Mouse (Mus musculus) CH12.LX (cell line): ENCODE data around the gene Ehd2.

Experiments
- CTCF ChIP-seq, 2 experiments: IDR thresholded peaks in 1 of 2; conservative IDR thresholded peaks in 1 of 2; 2 replicates each; pipeline ENCODE4 v1.5.1; 2011 to 2012; ENCODE audit warnings: low read depth in 2 of 2, low read length in 2 of 2, improper control_type of control experiment in 1 of 2, inconsistent platforms in 1 of 2, mild to moderate bottlenecking in 1 of 2, moderate library complexity in 1 of 2
- ELF1 ChIP-seq: IDR thresholded peaks from 2 replicates; pipeline ENCODE4 v1.6.1; 2014; ENCODE audit warnings: low read depth, mild to moderate bottlenecking, inconsistent platforms, low read length, improper control_type of control experiment
- ETS1 ChIP-seq: conservative IDR thresholded peaks from 2 replicates; pipeline ENCODE4 v1.6.1; 2012; ENCODE audit warnings: low read depth, mild to moderate bottlenecking, inconsistent platforms, low read length, improper control_type of control experiment, moderate library complexity
- GABPA ChIP-seq: IDR thresholded peaks from 2 replicates; pipeline ENCODE4 v1.6.1; 2012; ENCODE audit warnings: low read depth, low read length, improper control_type of control experiment, inconsistent platforms; ENCODE audit not compliant: insufficient replicate concordance
- MAX ChIP-seq: IDR thresholded peaks from 2 replicates; pipeline ENCODE4 v1.6.1; 2011; ENCODE audit warnings: low read length, improper control_type of control experiment
- MYC ChIP-seq: IDR thresholded peaks from 2 replicates; pipeline ENCODE4 v1.6.1; 2011; ENCODE audit warnings: low read depth, mild to moderate bottlenecking, improper control_type of control experiment, low read length
- PAX5 ChIP-seq: IDR thresholded peaks from 2 replicates; pipeline ENCODE4 v1.6.1; 2012; ENCODE audit warnings: low read length, inconsistent platforms, mixed read lengths
- POLR2A ChIP-seq: IDR thresholded peaks from 2 replicates; pipeline ENCODE4 v1.6.1; 2011; ENCODE audit warnings: low read depth, mild to moderate bottlenecking, improper control_type of control experiment, low read length
- RAD21 ChIP-seq: IDR thresholded peaks from 2 replicates; pipeline ENCODE4 v1.6.1; 2011; ENCODE audit warnings: low read depth, mild to moderate bottlenecking, low read length, improper control_type of control experiment, moderate library complexity
- RCOR1 ChIP-seq: conservative IDR thresholded peaks from 2 replicates; pipeline ENCODE4 v1.6.1; 2012; ENCODE audit warnings: low read depth, mild to moderate bottlenecking, inconsistent platforms, low read length, improper control_type of control experiment
- SMC3 ChIP-seq: IDR thresholded peaks from 2 replicates; pipeline ENCODE4 v1.6.1; 2011; ENCODE audit warnings: low read depth, low read length, improper control_type of control experiment
- ZMIZ1 ChIP-seq: IDR thresholded peaks from 2 replicates; pipeline ENCODE4 v1.6.1; 2012; ENCODE audit warnings: low read depth, mild to moderate bottlenecking, inconsistent platforms, low read length, improper control_type of control experiment
- ZNF384 ChIP-seq: IDR thresholded peaks from 2 replicates; pipeline ENCODE4 v1.6.1; 2012; ENCODE audit warnings: low read depth, low read length, improper control_type of control experiment, inconsistent platforms

DNA sequence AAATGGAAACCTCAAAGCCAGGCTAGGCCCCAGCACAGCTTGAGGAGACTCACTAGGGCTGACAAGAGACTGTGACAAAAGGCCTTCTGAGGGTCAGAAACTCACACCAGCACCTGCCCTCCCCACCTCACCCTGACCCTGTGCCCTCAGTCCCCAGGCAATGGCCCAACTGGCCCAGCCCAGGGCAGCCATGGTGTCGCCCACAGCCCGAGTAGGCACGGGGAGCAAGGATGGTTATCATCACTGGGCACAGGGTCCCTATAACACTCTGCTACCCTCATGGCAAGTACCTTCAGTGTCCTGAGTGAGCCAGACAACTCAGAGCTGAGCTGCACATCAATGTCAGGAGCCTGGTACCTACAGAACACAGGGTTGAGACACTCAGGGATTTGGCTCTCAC, 28.7 kb downstream of the Ehd2 start:
- TF ChIP-seq CTCF (conservative IDR thresholded peaks at IDR 0.05 in 1 of 2, IDR thresholded peaks at IDR 0.05 in 1 of 2; ENCODE audit: low read depth in 2 of 2, low read length in 2 of 2) (no peak), RAD21 (no peak), MAX (no peak), PAX5 (no peak), MYC (no peak), ETS1 (no peak), SMC3 (no peak), GABPA (no peak), ZMIZ1 (no peak), POLR2A (no peak), ZNF384 (no peak), RCOR1 (no peak), ELF1 (no peak)
